Mouse (Mus musculus) liver, adult 2 months (tissue): Measurements from ENCODE around the gene Foxg1.

ENCODE experiments used
- CTCF ChIP-seq: fragments of 200-500 bp; IDR thresholded peaks from 2 replicates; pipeline ENCODE4 v1.5.1; 2011; ENCODE audit warnings: low read depth, low read length, control low read depth
- POLR2A ChIP-seq: fragments of 200-500 bp; IDR thresholded peaks from 2 replicates; pipeline ENCODE4 v1.6.1; 2011; ENCODE audit warnings: low read length, control low read depth; ENCODE audit not compliant: insufficient read depth; ENCODE audit errors: extremely low read depth

DNA sequence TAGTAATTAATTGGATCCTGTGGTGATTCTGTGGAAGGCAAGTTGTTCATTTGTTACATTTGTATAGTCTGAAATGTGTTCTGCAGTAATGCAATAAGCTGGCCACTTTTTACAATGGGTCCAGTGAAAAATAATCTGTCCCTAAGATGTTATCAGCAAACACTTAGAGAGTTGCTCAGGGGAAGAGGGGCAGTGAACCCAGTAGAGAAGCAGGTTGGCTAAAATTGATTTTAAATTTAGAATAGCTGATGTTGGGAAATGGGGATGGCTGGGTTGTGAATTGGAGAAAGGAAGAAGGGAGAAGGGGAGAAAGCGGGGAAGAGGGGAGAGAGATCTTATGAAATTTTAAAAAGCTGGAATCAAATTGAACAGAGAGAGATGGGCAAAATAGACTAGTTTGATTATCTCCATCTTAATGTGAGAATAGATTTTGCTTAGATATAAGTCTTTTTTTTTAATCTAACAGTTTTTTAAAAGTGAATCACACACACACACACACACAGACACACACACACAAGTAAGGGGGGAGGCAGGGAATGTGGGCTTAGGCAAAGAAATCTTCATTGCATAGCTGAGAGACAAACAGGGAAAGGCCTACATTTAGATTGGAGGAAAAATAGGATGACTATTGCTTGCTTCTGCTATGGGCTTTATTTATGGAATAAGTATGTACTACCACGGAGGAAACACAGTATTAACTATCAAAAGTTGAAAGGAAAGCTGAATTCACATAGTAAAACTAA, 5.6 kb downstream of the Foxg1 start:
- TF ChIP-seq CTCF (no peak), POLR2A (no peak)
